Mouse (Mus musculus): ENCODE results near the gene Pik3r6. TPM values are rescaled to one million over a fixed set of nuclear protein-coding genes. Genes with fewer than 3 reads are reported as not detected.

Pik3r6 gene
- total and polyA plus RNA-seq, 3 experiments, result 3.6 to 9.0 (median 6.1) TPM

DNA sequence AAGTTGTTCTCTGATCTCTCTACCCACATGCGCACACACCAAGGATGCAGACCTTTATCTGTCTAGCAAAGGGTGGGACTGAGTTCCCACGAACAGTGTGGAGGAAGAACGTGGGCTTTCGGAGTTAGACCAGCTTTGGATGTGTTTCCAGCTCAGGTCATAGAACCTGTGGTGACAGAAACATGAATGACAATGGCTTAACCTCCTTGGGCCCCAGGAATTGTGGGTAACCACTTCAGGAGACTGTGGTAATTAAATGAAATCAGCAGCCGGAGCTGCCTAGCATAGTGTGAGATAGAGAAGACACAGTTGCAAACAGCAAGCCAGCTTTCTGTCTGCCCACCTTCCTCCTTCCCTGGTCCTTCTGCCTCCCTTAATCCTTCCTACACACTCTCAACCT, 38.6 kb upstream of the Pik3r6 start:
- Histone ChIP-seq H3K27me3 (ENCODE audit: control insufficient read depth, insufficient read depth, low read length) (no peaks in the 10 kb centered on the region), H3K27ac (no peak overlapping the region), H3K9ac (ENCODE audit: low read depth, low read length) (no peak overlapping the region), H3K4me1 (ENCODE audit: control insufficient read depth, insufficient read depth, low read length) (peaks cover 2% of the 10 kb centered on the region; the same call in 1 of the 2 replicates), H3K4me3 (no peak overlapping the region), H3K36me3 (ENCODE audit: control insufficient read depth, insufficient read depth, low read length) (no peaks in the 10 kb centered on the region), H3K79me2 (replicated peaks; ENCODE audit: control insufficient read depth, insufficient read depth, low read length) (no peaks in the 10 kb centered on the region)
- intact Hi-C loops (cut with DNase I), result no loop called here
- TF ChIP-seq EP300 (IDR thresholded peaks at IDR 0.05; ENCODE audit: insufficient read depth, low read depth, low read length) (no peak), CTCF (IDR thresholded peaks at IDR 0.05) (no peak), POLR2A (IDR thresholded peaks at IDR 0.05; ENCODE audit: insufficient read depth, low read depth, low read length) (no peak)
- 68% methylated on average over 5 of the region's 5 CpGs for WGBS
- no peak for DNase-seq

DNA sequence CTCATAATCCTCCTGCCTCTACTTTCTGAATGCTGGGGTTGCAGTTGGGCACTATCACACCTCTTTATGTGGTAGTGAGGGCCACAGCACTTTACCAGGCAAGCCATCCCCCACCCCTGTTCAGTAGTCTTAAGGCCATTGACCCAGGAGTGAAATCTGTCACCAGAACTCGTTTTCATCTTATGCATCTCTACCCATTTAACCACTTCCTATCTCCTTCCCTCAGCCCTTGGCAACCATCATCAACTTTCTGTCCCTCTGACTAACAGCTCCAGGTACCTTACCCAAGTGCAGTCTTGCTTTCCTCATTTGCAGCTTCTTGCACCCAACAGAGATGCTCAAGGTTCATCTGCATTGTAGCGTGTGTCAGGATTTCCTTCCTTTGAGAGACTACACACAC, 37.7 kb upstream of the Pik3r6 start:
- no peak overlapping the region for H3K27ac ChIP-seq
- H3K4me1 ChIP-seq (ENCODE audit: control insufficient read depth, insufficient read depth, low read length), result peaks cover 2% of the 10 kb centered on the region; the same call in 1 of the 2 replicates
- TF ChIP-seq EP300 (IDR thresholded peaks at IDR 0.05; ENCODE audit: insufficient read depth, low read depth, low read length), result no peak
- TF ChIP-seq CTCF (IDR thresholded peaks at IDR 0.05), result no peak
- no peak for TF ChIP-seq POLR2A (IDR thresholded peaks at IDR 0.05; ENCODE audit: insufficient read depth, low read depth, low read length)
- H3K27me3 ChIP-seq (ENCODE audit: control insufficient read depth, insufficient read depth, low read length), result no peaks in the 10 kb centered on the region
- intact Hi-C loops (cut with DNase I), result no loop called here
- no peaks in the 10 kb centered on the region for H3K36me3 ChIP-seq (ENCODE audit: control insufficient read depth, insufficient read depth, low read length)
- no peak for DNase-seq
- no peak overlapping the region for H3K4me3 ChIP-seq
- no peaks in the 10 kb centered on the region for H3K79me2 ChIP-seq (replicated peaks; ENCODE audit: control insufficient read depth, insufficient read depth, low read length)
- no peak overlapping the region for H3K9ac ChIP-seq (ENCODE audit: low read depth, low read length)
- 36% methylated on average over 2 of the region's 2 CpGs for WGBS

DNA sequence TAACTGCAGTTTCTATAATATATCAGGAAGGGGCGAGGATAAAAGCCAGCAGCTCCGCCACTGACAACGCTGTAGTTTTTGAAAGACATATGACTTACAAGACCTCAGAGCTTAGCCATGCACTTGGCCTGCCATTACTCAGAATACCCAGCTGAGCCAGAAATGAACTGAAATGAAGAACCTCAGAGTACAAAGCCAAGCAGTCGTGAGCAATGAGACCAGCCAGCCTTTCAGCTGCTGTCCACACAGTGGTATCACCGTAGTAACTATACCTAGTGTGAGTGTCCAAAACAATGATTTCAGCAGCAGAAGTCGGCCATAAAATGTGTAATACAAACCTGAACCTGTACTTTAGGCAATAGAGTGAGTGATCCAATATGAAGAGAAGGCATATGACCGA, 35.4 kb upstream of the Pik3r6 start:
- Histone ChIP-seq H3K79me2 (replicated peaks; ENCODE audit: control insufficient read depth, insufficient read depth, low read length) (no peaks in the 10 kb centered on the region), H3K36me3 (ENCODE audit: control insufficient read depth, insufficient read depth, low read length) (no peaks in the 10 kb centered on the region), H3K27ac (no peak overlapping the region), H3K4me1 (ENCODE audit: control insufficient read depth, insufficient read depth, low read length) (peaks cover 2% of the 10 kb centered on the region; the same call in 1 of the 2 replicates), H3K9ac (ENCODE audit: low read depth, low read length) (no peak overlapping the region), H3K27me3 (ENCODE audit: control insufficient read depth, insufficient read depth, low read length) (no peaks in the 10 kb centered on the region), H3K4me3 (no peak overlapping the region)
- WGBS, result 74% methylated on average over 7 of the region's 7 CpGs
- DNase-seq, result no peak
- intact Hi-C loops (cut with DNase I), result no loop called here
- no peak for TF ChIP-seq CTCF (IDR thresholded peaks at IDR 0.05)
- no peak for TF ChIP-seq POLR2A (IDR thresholded peaks at IDR 0.05; ENCODE audit: insufficient read depth, low read depth, low read length)
- TF ChIP-seq EP300 (IDR thresholded peaks at IDR 0.05; ENCODE audit: insufficient read depth, low read depth, low read length), result no peak

DNA sequence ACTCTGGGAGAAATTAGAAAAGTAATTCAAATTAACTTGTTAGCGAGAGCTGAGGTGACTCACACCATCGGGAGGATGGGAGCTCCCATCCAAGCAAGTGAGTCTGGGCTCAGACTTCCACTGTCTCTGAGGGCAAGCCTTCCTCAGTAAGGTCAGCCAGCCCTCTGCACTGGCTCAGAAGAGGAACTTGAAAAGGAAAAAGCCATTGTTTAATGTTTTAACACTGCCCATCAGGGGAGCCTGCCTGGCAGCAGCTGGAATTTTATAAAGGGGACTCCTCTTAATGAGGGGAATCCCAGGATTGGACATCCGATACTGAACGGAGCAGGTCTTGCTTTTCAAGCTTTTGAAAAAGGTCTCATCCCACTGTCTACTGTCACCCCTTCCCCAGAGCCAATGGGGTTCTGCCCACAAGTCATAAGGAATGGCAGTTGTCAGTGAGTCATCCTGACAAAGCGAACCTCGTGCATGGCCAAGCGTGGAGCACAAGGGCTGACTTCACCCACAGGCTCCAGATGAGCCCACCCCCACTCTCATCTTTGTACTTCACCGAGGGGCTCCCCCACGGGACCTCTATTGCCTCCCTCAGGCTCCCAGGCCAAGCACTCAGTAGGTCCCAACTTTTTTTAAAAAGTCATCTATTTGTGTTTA, 34.7 kb upstream of the Pik3r6 start:
- no peak overlapping the region for H3K27ac ChIP-seq
- DNase-seq, result peak in 1 of 2 experiments; percentile 19
- 46% methylated on average over 9 of the region's 9 CpGs for WGBS
- no peak overlapping the region for H3K4me3 ChIP-seq
- peaks cover 2% of the 10 kb centered on the region; the same call in 1 of the 2 replicates for H3K4me1 ChIP-seq (ENCODE audit: control insufficient read depth, insufficient read depth, low read length)
- no peaks in the 10 kb centered on the region for H3K79me2 ChIP-seq (replicated peaks; ENCODE audit: control insufficient read depth, insufficient read depth, low read length)
- H3K9ac ChIP-seq (ENCODE audit: low read depth, low read length), result no peak overlapping the region
- no peaks in the 10 kb centered on the region for H3K36me3 ChIP-seq (ENCODE audit: control insufficient read depth, insufficient read depth, low read length)
- TF ChIP-seq CTCF (IDR thresholded peaks at IDR 0.05) (no peak), EP300 (IDR thresholded peaks at IDR 0.05; ENCODE audit: insufficient read depth, low read depth, low read length) (no peak), POLR2A (IDR thresholded peaks at IDR 0.05; ENCODE audit: insufficient read depth, low read depth, low read length) (no peak)
- intact Hi-C loops (cut with DNase I), result no loop called here
- no peaks in the 10 kb centered on the region for H3K27me3 ChIP-seq (ENCODE audit: control insufficient read depth, insufficient read depth, low read length)

DNA sequence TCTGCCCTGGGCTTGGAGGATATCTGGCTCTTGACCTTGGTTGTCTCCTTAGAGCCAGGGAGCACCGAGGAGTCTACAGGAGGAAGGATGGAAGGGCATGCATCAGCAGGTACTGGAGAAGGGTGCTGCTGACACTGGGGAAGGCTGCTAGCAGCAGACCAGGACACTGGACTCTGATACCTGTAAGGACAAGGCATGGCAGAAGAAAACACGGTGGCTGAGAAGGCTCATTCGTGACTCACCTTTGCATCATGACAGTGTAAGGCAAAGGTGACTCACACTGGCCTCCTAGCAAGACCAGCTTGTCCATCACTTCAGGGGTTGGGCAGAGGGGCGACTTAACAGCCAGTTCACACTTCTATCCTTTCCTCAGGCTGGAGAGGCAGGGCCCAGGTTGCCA, 33.9 kb upstream of the Pik3r6 start:
- no peaks in the 10 kb centered on the region for H3K27me3 ChIP-seq (ENCODE audit: control insufficient read depth, insufficient read depth, low read length)
- TF ChIP-seq EP300 (IDR thresholded peaks at IDR 0.05; ENCODE audit: insufficient read depth, low read depth, low read length) (no peak), POLR2A (IDR thresholded peaks at IDR 0.05; ENCODE audit: insufficient read depth, low read depth, low read length) (no peak), CTCF (IDR thresholded peaks at IDR 0.05) (no peak)
- peaks cover 2% of the 10 kb centered on the region; the same call in 1 of the 2 replicates for H3K4me1 ChIP-seq (ENCODE audit: control insufficient read depth, insufficient read depth, low read length)
- no peak overlapping the region for H3K9ac ChIP-seq (ENCODE audit: low read depth, low read length)
- no peak for DNase-seq
- WGBS, result 81% methylated on average over 4 of the region's 4 CpGs
- intact Hi-C loops (cut with DNase I), result no loop called here
- H3K36me3 ChIP-seq (ENCODE audit: control insufficient read depth, insufficient read depth, low read length), result no peaks in the 10 kb centered on the region
- H3K79me2 ChIP-seq (replicated peaks; ENCODE audit: control insufficient read depth, insufficient read depth, low read length), result no peaks in the 10 kb centered on the region
- no peak overlapping the region for H3K4me3 ChIP-seq
- H3K27ac ChIP-seq, result no peak overlapping the region

DNA sequence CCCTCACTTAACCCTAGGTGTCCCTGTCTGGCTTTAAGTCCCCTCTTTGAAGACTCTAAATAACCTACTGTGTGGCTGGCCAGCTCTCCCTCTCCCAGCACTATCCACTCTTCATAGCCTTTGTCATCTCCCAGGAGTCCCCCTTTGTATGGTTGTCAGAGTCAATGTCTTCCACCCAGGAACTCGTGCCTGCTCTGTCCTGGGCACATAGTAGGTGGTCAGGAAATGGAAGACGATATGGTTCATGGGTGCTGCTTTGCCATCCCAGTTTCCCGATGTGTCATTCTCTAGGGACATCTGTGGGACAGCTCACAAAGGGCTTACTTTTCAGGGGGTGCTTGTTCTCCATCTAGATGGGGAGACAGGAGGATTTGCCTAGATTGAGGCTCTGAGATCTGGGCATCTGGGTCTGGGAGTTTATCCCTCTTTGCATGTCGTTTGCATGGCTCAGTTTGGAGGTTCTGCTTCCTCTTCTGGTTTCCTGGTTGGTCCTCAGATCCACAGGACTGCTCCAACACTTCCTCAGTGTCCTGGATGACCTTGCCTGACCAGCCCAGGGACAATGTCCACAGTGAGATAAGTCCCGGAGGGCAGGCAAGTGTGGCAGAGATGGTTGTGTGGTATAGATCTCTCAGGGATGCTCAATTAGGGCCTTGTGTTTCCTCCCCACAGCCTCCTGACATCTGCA, 30.5 kb upstream of the Pik3r6 start:
- Histone ChIP-seq H3K4me1 (ENCODE audit: control insufficient read depth, insufficient read depth, low read length) (peaks cover 2% of the 10 kb centered on the region), H3K79me2 (replicated peaks; ENCODE audit: control insufficient read depth, insufficient read depth, low read length) (no peaks in the 10 kb centered on the region), H3K27me3 (ENCODE audit: control insufficient read depth, insufficient read depth, low read length) (no peaks in the 10 kb centered on the region), H3K4me3 (no peak overlapping the region), H3K9ac (ENCODE audit: low read depth, low read length) (no peak overlapping the region), H3K36me3 (ENCODE audit: control insufficient read depth, insufficient read depth, low read length) (no peaks in the 10 kb centered on the region), H3K27ac (no peak overlapping the region)
- no peak for DNase-seq
- TF ChIP-seq POLR2A (IDR thresholded peaks at IDR 0.05; ENCODE audit: insufficient read depth, low read depth, low read length) (no peak), CTCF (IDR thresholded peaks at IDR 0.05) (no peak), EP300 (IDR thresholded peaks at IDR 0.05; ENCODE audit: insufficient read depth, low read depth, low read length) (no peak)
- intact Hi-C loops (cut with DNase I), result no loop called here
- WGBS, result 65% methylated on average over 5 of the region's 5 CpGs
